Mouse (Mus musculus) hindbrain, embryonic 13.5 days (tissue): ENCODE results near the gene Gopc. TPM values are rescaled to one million over a fixed set of nuclear protein-coding genes. Genes with fewer than 3 reads are reported as not detected.
A peak's percentile ranks its signal among the peaks of the same experiment; 100 is the strongest.
"Not testable (repeated sequence)": the region's sequence is repeated elsewhere in the genome, so short reads cannot be mapped to it uniquely, and the experiment has no call there.

Source experiments
- ATAC-seq: fragments of 200-750 bp; cut with Nextera tagmentation; 2 replicates; pipeline ENCODE4 v1.8.0; 2017; ENCODE audit warnings: moderate TSS enrichment; ENCODE audit not compliant: low FRiP score
- H3K27ac ChIP-seq: fragments of 300-500 bp; sonication (generic); 2 replicates; pipeline ENCODE4 v1.5.1; 2015; ENCODE audit warnings: inconsistent platforms, mild to moderate bottlenecking, moderate library complexity
- H3K27me3 ChIP-seq: fragments of 300-500 bp; sonication (generic); 2 replicates; pipeline ENCODE4 v1.6.1; 2015; ENCODE audit warnings: mild to moderate bottlenecking, inconsistent platforms
- H3K36me3 ChIP-seq: fragments of 300-500 bp; sonication (generic); 2 replicates; pipeline ENCODE4 v1.6.1; 2015; ENCODE audit warnings: mild to moderate bottlenecking, inconsistent platforms
- H3K4me1 ChIP-seq: fragments of 300-500 bp; sonication (generic); replicated peaks from 2 replicates; pipeline ENCODE4 v1.6.1; 2015; ENCODE audit warnings: inconsistent platforms
- H3K4me2 ChIP-seq: fragments of 300-500 bp; sonication (generic); 2 replicates; pipeline ENCODE4 v1.6.1; 2015; ENCODE audit warnings: inconsistent platforms, mild to moderate bottlenecking, moderate library complexity
- H3K4me3 ChIP-seq: fragments of 300-500 bp; sonication (generic); 2 replicates; pipeline ENCODE4 v1.5.1; 2015; ENCODE audit warnings: mild to moderate bottlenecking, inconsistent platforms
- H3K9ac ChIP-seq: fragments of 300-500 bp; sonication (generic); 2 replicates; pipeline ENCODE4 v1.6.1; 2015; ENCODE audit warnings: mild to moderate bottlenecking, inconsistent platforms
- H3K9me3 ChIP-seq: fragments of 300-500 bp; sonication (generic); 2 replicates; pipeline ENCODE4 v1.6.1; 2016; ENCODE audit warnings: inconsistent platforms
- WGBS: fragments of 180-500 bp; shearing (Covaris S2); methylation state at CpG from one replicate; pipeline ENCODE4 v1.1.7; 2015; 5-methylcytosine and 5-hydroxymethylcytosine counted together
- polyA plus RNA-seq: library from polyadenylated mRNA; unstranded; fragments of >200 nt; fragmentation: Nextera tagmentation; extraction: Ambion mirVana; gene quantifications from 2 replicates; pipeline ENCODE4 v1.2.1, GENCODE M21; 2015

Gene Gopc
- polyA plus RNA-seq, 1 experiment from 2014 or later = 24.5 TPM

DNA sequence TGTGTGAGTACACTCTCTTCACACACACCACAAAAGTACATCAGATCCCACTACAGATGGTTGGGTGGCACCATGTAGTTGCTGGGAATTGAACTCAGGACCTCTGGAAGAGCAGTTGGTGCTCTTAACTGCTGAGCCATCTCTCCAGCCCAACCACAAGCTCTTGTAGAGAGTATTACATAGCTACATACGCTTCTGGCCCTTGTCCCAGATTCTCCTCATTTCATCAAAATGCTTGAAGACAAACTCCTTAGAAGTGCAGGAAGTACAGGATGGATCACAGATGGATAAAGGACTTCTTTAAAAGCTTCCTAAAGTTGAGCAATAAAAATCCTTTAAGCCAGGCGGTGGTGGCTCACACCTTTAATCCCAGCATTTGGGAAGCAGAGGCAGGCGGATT is 60.0 kb downstream of the Gopc start:
- Histone ChIP-seq H3K9me3 (no peaks in the 10 kb centered on the region), H3K27me3 (no peaks in the 10 kb centered on the region), H3K27ac (no peak overlapping the region), H3K4me1 (no peaks in the 10 kb centered on the region), H3K4me3 (no peak overlapping the region), H3K4me2 (no peak overlapping the region), H3K36me3 (peaks cover 14% of the 10 kb centered on the region), H3K9ac (no peak overlapping the region)
- ATAC-seq = no peak
- WGBS = 96% methylated on average over 3 of the region's 3 CpGs

DNA sequence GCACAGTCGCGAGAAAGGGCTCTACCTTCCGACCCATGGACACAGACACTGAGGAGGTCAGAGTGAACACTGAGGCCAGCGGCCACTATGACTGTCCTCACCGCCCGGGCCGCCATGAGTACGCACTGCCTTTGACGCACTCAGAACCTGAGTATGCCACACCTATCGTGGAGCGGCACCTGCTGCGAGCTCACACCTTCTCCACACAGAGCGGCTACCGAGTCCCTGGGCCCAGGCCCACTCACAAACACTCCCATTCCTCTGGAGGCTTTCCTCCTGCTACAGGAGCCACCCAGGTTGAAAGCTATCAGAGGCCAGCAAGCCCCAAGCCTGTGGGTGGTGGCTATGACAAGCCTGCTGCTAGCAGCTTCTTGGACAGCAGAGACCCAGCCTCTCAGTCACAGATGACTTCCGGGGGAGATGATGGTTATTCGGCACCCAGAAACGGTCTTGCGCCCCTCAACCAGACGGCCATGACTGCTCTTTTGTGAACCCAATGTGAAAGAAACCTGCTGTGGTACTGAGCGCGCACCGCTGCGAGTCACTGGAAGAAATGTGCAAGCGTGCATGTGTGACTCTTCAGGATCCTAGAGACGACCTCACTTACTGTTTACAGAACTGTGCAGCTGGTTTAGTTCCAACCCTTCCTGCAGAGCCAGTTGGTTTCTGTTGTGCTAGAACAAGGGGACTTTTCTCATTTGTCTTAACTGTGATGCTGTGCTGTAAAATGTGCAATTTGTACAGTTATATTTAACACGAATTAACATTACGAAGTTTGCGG is 62.2 kb downstream of the Gopc start:
- no peak overlapping the region for H3K9ac ChIP-seq

DNA sequence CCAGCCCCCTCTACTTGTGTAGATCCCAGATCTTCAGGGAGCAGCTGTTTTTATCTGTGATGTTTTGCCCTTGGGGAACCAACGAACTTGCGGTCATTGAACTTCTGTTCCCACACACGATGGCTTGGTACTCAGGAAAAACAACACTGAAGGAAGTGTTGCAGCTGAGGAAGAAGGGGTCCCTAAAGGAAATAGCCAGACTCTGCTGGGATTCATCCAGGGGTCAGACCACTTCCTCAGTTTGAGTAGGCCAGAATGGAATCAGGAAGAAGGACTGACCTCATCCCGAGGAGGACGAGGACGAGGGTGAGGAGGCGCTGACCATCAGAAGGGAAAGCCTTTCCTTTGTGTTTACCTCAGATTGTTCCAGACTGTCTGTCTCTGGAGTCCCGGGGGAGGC is 72.7 kb downstream of the Gopc start:
- H3K9ac ChIP-seq = no peak overlapping the region
- H3K36me3 ChIP-seq = peaks cover 22% of the 10 kb centered on the region
- 77% methylated on average over 8 of the region's 8 CpGs for WGBS
- no peak overlapping the region for H3K4me2 ChIP-seq
- H3K4me1 ChIP-seq = no peaks in the 10 kb centered on the region
- H3K9me3 ChIP-seq = no peaks in the 10 kb centered on the region
- H3K27ac ChIP-seq = no peak overlapping the region
- no peak overlapping the region for H3K4me3 ChIP-seq
- ATAC-seq = no peak
- no peaks in the 10 kb centered on the region for H3K27me3 ChIP-seq

More for the DNA sequence above, 62.2 kb downstream of the Gopc start:
- no peaks in the 10 kb centered on the region for H3K27me3 ChIP-seq
- no peak overlapping the region for H3K4me2 ChIP-seq
- no peaks in the 10 kb centered on the region for H3K4me1 ChIP-seq
- ATAC-seq = no peak
- H3K27ac ChIP-seq = no peak overlapping the region
- H3K36me3 ChIP-seq = peaks cover 19% of the 10 kb centered on the region
- WGBS = 92% methylated on average over 28 of the region's 28 CpGs
- H3K4me3 ChIP-seq = no peak overlapping the region
- no peaks in the 10 kb centered on the region for H3K9me3 ChIP-seq

DNA sequence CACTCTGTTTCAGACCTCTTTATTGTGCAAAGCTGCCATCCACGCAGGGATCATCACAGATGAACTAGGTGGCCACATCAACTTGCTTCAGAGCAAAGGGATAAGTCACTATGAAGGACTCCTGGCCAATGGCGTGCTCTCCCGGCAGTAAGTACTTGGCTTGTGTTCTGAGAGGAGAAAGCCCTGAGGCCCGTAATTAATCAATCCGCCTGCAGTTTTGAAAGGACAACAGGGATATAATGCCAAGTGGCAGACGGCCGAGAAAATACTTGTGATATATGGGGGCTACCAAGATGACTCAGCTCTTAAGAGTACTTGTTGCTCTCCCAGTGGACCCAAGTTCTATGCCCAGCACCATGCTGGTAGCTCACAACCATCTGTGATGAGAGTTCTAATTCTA is 77.3 kb downstream of the Gopc start:
- Histone ChIP-seq H3K4me1 (no peaks in the 10 kb centered on the region), H3K4me2 (no peak overlapping the region), H3K36me3 (0 out of 2 replicates have a peak, but pooled peaks cover 4% of the 10 kb centered on the region), H3K4me3 (no peak overlapping the region), H3K27me3 (no peaks in the 10 kb centered on the region), H3K9ac (no peak overlapping the region), H3K9me3 (no peaks in the 10 kb centered on the region), H3K27ac (no peak overlapping the region)
- WGBS = 60% methylated on average over 7 of the region's 7 CpGs
- no peak for ATAC-seq

DNA sequence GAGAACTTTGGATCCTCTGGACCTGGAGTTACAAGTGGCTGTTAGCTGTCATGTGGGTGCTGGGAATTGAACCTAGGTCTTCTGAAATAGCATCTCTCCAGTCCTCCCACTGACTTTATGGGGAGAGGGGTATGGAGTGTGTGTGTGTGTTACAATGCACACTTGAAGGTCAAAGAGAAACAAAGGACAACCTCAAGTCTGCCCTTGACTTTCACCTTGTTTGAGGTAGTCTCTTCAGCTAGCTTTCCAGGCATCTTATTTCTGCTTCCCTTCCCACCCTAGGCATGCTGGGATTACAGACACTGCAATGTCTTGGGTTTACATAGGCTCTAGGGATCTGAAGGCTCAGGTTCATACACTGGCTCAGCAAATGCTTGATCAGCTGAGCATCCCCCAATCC is 79.7 kb downstream of the Gopc start:
- ATAC-seq = no peak

DNA sequence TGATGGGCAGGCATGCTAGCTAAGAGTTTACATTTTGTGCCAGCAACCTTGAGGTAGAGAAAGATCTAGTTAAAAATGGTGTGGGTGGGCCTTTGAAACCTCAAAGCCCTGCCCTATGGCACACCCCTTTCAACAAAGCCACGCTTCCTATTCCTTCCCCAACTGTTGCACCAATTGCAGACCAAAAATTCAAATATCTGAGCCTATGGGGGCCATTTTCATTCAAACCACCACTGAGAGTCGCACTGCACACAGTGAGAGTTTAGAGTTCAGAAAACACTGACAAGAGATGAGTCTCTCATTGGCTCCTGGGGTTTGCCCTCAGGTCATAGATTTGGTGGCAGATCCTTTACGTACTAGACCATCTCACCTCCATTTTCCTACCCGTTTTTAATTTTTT is 80.2 kb downstream of the Gopc start:
- over 99% methylated on average over 4 of the region's 4 CpGs for WGBS
- no peak for ATAC-seq

More for the DNA sequence above, 79.7 kb downstream of the Gopc start:
- H3K27ac ChIP-seq = no peak overlapping the region
- H3K4me2 ChIP-seq = no peak overlapping the region
- peaks cover 3% of the 10 kb centered on the region for H3K4me1 ChIP-seq
- H3K9me3 ChIP-seq = no peaks in the 10 kb centered on the region
- H3K4me3 ChIP-seq = no peak overlapping the region
- no peaks in the 10 kb centered on the region for H3K27me3 ChIP-seq
- no peak overlapping the region for H3K9ac ChIP-seq
- H3K36me3 ChIP-seq = 0 out of 2 replicates have a peak, but pooled peaks cover 4% of the 10 kb centered on the region

DNA sequence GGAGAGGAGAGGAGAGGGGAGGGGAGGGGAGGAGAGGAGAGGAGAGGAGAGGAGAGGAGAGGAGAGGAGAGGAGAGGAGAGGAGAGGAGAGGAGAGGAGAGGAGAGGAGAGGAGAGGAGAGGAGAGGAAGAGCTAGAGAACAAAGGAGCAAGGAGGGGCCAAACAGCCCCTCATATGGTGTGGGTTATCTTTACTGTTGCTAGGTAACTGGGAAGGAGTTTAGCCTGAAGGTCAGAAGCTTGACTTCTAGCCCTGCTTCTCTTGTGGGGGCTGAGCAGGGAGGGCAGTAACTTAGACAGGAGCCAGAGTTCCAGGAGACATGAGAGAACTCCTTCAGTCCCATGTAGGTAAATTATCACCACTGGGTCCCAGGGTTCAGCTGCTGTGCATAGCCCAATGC is 83.4 kb downstream of the Gopc start:
- H3K9ac ChIP-seq, ATAC-seq, H3K4me3 ChIP-seq, H3K4me2 ChIP-seq, H3K9me3 ChIP-seq, H3K27me3 ChIP-seq, H3K27ac ChIP-seq, H3K4me1 ChIP-seq, H3K36me3 ChIP-seq: not testable (repeated sequence)

More for the DNA sequence above, 80.2 kb downstream of the Gopc start:
- peaks cover 3% of the 10 kb centered on the region for H3K4me1 ChIP-seq
- H3K27me3 ChIP-seq = no peaks in the 10 kb centered on the region
- no peak overlapping the region for H3K4me3 ChIP-seq
- no peak overlapping the region for H3K27ac ChIP-seq
- 0 out of 2 replicates have a peak, but pooled peaks cover 4% of the 10 kb centered on the region for H3K36me3 ChIP-seq
- H3K9ac ChIP-seq = no peak overlapping the region
- H3K4me2 ChIP-seq = no peak overlapping the region
- H3K9me3 ChIP-seq = no peaks in the 10 kb centered on the region

DNA sequence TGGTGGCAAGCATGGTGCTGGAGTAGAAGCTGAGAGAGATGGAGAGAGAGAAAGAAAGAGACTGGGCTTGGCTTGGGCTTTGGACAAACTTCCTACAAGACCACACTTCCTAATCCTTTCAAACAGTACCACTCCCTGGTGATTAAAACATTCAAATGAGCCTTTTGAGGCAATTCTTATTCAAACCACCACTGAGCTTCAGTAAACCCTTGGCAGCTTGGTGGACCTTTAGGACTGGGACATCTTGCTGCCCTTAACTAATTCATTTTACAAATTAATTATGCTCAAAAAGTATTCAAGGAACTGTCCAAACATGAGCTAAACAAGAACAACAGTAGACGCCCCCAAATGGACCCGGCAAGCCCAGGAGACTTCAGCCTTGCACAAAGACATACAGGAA is 86.0 kb downstream of the Gopc start:
- Histone ChIP-seq H3K27ac (no peak overlapping the region), H3K27me3 (no peaks in the 10 kb centered on the region), H3K36me3 (no peaks in the 10 kb centered on the region), H3K4me1 (peaks cover 3% of the 10 kb centered on the region), H3K4me2 (no peak overlapping the region), H3K4me3 (no peak overlapping the region), H3K9me3 (no peaks in the 10 kb centered on the region), H3K9ac (no peak overlapping the region)
- 90% methylated on average over 2 of the region's 2 CpGs for WGBS
- no peak for ATAC-seq

DNA sequence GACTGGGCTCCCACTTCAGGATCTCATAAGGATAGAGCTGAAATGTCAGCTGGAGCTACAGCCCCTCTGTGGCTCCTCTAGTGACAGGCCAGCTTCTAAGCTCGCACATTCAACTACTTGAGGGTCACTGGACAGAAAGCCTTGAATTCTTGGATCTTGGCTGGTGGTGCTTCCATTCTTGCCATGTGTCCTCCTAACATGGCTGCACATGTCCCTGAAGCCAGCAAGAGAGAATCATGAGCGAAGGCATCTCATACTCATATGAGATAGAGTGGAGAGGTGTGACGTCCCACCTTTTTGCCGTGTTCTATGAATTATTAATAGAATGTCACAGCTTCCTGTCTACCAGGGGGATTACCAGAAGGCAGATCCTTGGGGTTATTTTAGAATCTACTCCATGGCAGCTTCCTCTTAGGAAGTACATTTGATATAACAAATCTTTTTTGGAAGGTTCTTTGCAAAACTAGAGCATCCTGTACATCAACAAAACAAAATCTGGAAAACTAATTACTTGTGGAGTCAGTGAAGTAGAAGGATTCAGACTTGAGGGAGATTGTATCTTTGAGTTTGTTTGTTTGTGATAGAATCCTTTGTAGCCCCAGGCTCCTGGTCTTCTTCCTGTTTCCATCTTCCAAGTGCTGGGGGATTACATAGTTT is 87.9 kb downstream of the Gopc start:
- Histone ChIP-seq H3K9me3 (no peaks in the 10 kb centered on the region), H3K4me3 (no peak overlapping the region), H3K27me3 (no peaks in the 10 kb centered on the region), H3K27ac (no peak overlapping the region), H3K36me3 (no peaks in the 10 kb centered on the region), H3K9ac (no peak overlapping the region), H3K4me1 (peaks cover 3% of the 10 kb centered on the region), H3K4me2 (no peak overlapping the region)
- no peak for ATAC-seq
- 92% methylated on average over 4 of the region's 4 CpGs for WGBS

DNA sequence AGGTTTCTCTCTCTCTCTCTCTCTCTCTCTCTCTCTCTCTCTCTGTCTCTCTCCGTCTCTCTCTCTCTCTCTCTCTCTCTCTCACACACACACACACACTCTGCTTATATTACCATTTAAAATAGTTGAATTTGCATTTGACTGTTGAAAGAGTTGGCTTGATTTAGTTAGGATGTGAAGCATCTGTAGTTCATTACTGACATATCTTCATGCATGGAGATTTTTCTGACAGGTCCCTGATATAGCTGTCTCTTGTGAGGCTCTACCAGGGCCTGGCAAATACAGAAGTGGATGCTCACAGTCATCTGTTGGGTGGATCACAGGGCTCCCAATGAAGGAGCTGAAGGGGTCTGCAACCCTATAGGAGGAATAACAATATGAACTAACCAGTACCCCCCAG is 89.5 kb downstream of the Gopc start:
- H3K36me3 ChIP-seq, H3K27me3 ChIP-seq, ATAC-seq, H3K9me3 ChIP-seq, H3K4me2 ChIP-seq, H3K9ac ChIP-seq, H3K4me3 ChIP-seq, H3K27ac ChIP-seq, H3K4me1 ChIP-seq: not testable (repeated sequence)
- WGBS = 36% methylated on average over 1 of the region's 1 CpGs

DNA sequence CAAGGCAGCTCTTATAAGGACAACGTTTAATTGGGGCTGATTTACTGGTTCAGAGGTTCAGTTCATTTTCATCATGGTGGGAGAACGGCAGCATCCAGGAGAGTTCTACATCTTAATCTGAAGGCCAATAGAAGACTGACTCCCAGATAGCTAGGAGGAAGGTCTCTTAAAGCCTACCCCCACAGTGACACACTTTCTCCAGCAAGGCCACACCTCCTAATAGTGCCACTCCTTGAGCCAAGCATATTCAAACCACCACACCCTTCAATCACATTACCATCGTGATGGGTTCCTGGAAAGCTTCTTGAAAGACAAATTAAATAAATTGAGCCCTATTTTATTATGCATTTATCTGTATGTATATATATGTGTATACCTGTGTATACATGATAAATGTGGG is 92.7 kb downstream of the Gopc start:
- 93% methylated on average over 3 of the region's 3 CpGs for WGBS
- Histone ChIP-seq H3K36me3 (no peaks in the 10 kb centered on the region), H3K4me1 (no peaks in the 10 kb centered on the region), H3K27me3 (no peaks in the 10 kb centered on the region), H3K4me3 (no peak overlapping the region), H3K9me3 (no peaks in the 10 kb centered on the region), H3K9ac (no peak overlapping the region), H3K4me2 (no peak overlapping the region), H3K27ac (no peak overlapping the region; the same call in 1 of the 2 replicates)
- ATAC-seq = no peak

DNA sequence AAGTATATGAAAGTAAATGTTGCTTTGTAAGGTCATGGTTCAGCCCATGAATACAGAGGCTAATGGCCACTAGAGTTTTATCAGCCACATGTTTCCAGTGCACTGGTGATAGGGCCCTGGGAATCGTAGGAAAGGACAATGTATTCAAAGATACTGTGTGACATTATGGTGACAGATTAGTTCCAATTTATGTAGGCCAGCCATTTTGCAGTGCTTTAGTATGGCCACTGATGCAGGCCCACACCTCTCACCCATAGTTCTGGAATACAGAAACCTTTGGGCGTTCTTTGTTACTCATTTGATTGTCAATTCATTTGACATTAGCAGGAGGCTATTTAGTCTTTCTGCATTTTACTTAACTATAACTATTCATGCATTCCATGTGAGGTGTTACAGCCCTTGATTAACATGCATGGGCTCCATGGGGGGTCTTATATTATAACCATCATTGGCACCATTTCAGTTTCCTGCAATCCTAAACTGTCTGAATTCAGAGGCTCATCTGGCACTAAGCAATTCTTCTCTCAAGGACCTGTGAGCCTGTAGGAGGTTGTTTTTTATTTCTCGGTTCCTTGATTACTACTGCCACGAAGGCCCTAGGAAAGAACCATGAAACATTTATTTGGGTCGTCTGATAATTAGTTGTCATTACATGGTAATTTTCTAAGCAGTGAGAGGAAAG is 93.9 kb downstream of the Gopc start:
- Histone ChIP-seq H3K4me3 (no peak overlapping the region), H3K27ac (peak overlapping the region; percentile 10; the same call in 1 of the 2 replicates), H3K4me2 (no peak overlapping the region), H3K9me3 (no peaks in the 10 kb centered on the region), H3K36me3 (no peaks in the 10 kb centered on the region), H3K9ac (no peak overlapping the region), H3K4me1 (no peaks in the 10 kb centered on the region), H3K27me3 (no peaks in the 10 kb centered on the region)
- ATAC-seq = peak; percentile 57
- WGBS = 57% methylated on average over 5 of the region's 5 CpGs
